Mouse (Mus musculus): ENCODE measurements at regions not wholly inside any gene's neighbourhood (a gene's known extent, or its start where the extent isn't known, plus 50 kb on each side); places are given as distances from the start of the nearest gene placed in this dataset.

GRCm38 (mm10) chr11:111155023-111155422 is 89.1 kb downstream of the Kcnj2 start:
- no peak for DNase-seq
- intact Hi-C loops (cut with DNase I; ENCODE audit: low total_unique reads): no loop called here

GRCm38 (mm10) chr11:111155747-111156146 is 89.8 kb downstream of the Kcnj2 start:
- intact Hi-C loops (cut with DNase I; ENCODE audit: low total_unique reads): no loop called here
- no peak for DNase-seq

- intact Hi-C loops (cut with DNase I; ENCODE audit: low total_unique reads): no loop called here
- DNase-seq: no peak
Observed at GRCm38 (mm10) chr11:111159299-111159698, 93.3 kb downstream of the Kcnj2 start.

- DNase-seq: no peak
- intact Hi-C loops (cut with DNase I; ENCODE audit: low total_unique reads): no loop called here
Observed at GRCm38 (mm10) chr11:111164907-111165306, 98.9 kb downstream of the Kcnj2 start.

GRCm38 (mm10) chr11:111170174-111170800 is 104.3 kb downstream of the Kcnj2 start:
- no peak for DNase-seq
- intact Hi-C loops (cut with DNase I; ENCODE audit: low total_unique reads): no loop called here

- DNase-seq: no peak
- intact Hi-C loops (cut with DNase I; ENCODE audit: low total_unique reads): no loop called here
Observed at GRCm38 (mm10) chr11:111173525-111173924, 107.6 kb downstream of the Kcnj2 start.

GRCm38 (mm10) chr11:111175566-111175965 is 109.6 kb downstream of the Kcnj2 start:
- intact Hi-C loops (cut with DNase I; ENCODE audit: low total_unique reads): no loop called here
- no peak for DNase-seq

- intact Hi-C loops (cut with DNase I; ENCODE audit: low total_unique reads): no loop called here
Observed at GRCm38 (mm10) chr11:111177516-111177915, 111.6 kb downstream of the Kcnj2 start.

GRCm38 (mm10) chr11:111197422-111197821 is 131.5 kb downstream of the Kcnj2 start:
- DNase-seq: no peak

More at GRCm38 (mm10) chr11:111177516-111177915, 111.6 kb downstream of the Kcnj2 start:
- no peak for DNase-seq

GRCm38 (mm10) chr11:111200512-111200911 is 134.5 kb downstream of the Kcnj2 start:
- intact Hi-C loops (cut with DNase I; ENCODE audit: low total_unique reads): no loop called here
- no peak for DNase-seq

More at GRCm38 (mm10) chr11:111197422-111197821, 131.5 kb downstream of the Kcnj2 start:
- intact Hi-C loops (cut with DNase I; ENCODE audit: low total_unique reads): no loop called here

- intact Hi-C loops (cut with DNase I; ENCODE audit: low total_unique reads): no loop called here
Observed at GRCm38 (mm10) chr11:111202780-111203179, 136.8 kb downstream of the Kcnj2 start.

GRCm38 (mm10) chr11:111210565-111210964 is 144.6 kb downstream of the Kcnj2 start:
- no peak for DNase-seq
- intact Hi-C loops (cut with DNase I; ENCODE audit: low total_unique reads): no loop called here

More at GRCm38 (mm10) chr11:111202780-111203179, 136.8 kb downstream of the Kcnj2 start:
- no peak for DNase-seq

- intact Hi-C loops (cut with DNase I; ENCODE audit: low total_unique reads): no loop called here
Observed at GRCm38 (mm10) chr11:111212038-111212701, 146.2 kb downstream of the Kcnj2 start.

GRCm38 (mm10) chr11:111212702-111213328 is 146.9 kb downstream of the Kcnj2 start:
- no peak for DNase-seq
- intact Hi-C loops (cut with DNase I; ENCODE audit: low total_unique reads): no loop called here

More at GRCm38 (mm10) chr11:111212038-111212701, 146.2 kb downstream of the Kcnj2 start:
- no peak for DNase-seq

GRCm38 (mm10) chr11:111215006-111215405 is 149.0 kb downstream of the Kcnj2 start:
- no peak for DNase-seq
- intact Hi-C loops (cut with DNase I; ENCODE audit: low total_unique reads): no loop called here

GRCm38 (mm10) chr11:111223834-111224233 is 157.9 kb downstream of the Kcnj2 start:
- intact Hi-C loops (cut with DNase I; ENCODE audit: low total_unique reads): no loop called here
- no peak for DNase-seq

GRCm38 (mm10) chr11:111227305-111227704 is 161.3 kb downstream of the Kcnj2 start:
- DNase-seq: no peak
- intact Hi-C loops (cut with DNase I; ENCODE audit: low total_unique reads): no loop called here

GRCm38 (mm10) chr11:111236741-111237140 is 170.8 kb downstream of the Kcnj2 start:
- DNase-seq: no peak

GRCm38 (mm10) chr11:111239784-111240183 is 173.8 kb downstream of the Kcnj2 start:
- intact Hi-C loops (cut with DNase I; ENCODE audit: low total_unique reads): no loop called here
- no peak for DNase-seq

More at GRCm38 (mm10) chr11:111236741-111237140, 170.8 kb downstream of the Kcnj2 start:
- intact Hi-C loops (cut with DNase I; ENCODE audit: low total_unique reads): no loop called here

GRCm38 (mm10) chr11:111252226-111252625 is 186.3 kb downstream of the Kcnj2 start:
- DNase-seq: no peak
- intact Hi-C loops (cut with DNase I; ENCODE audit: low total_unique reads): no loop called here

GRCm38 (mm10) chr11:111256596-111256995 is 190.6 kb downstream of the Kcnj2 start:
- DNase-seq: no peak
- intact Hi-C loops (cut with DNase I; ENCODE audit: low total_unique reads): no loop called here

All from gastrocnemius, postnatal 14 days (tissue).